Comparison of ENCODE assay signal across 9 mouse cellular contexts in genomic region chr11:90363406-90363805, GRCm38 (mm10). TPM values are rescaled to one million over a fixed set of nuclear protein-coding genes. Genes with fewer than 3 reads are reported as not detected.
DNase-seq lines count a peak whose midpoint lies in the region; ATAC-seq and TF ChIP-seq lines count a peak whose summit lies in the region.
"Had no signal": no experiment of that assay in that cellular context is flagged by ENCODE, and none has a peak within 500 bp of the region (broad histone marks: within the 10 kb centered on the region; RNA-seq: fewer than 3 reads in every experiment).

No protein-coding gene starts in this region.

- no peaks in the 10 kb centered on the region for H3K79me2 ChIP-seq in CH12.LX (replicated peaks; ENCODE audit: control insufficient read depth, extremely low read depth, insufficient read depth, poor library complexity, severe bottlenecking)

- no peaks in the 10 kb centered on the region for H3K9me3 ChIP-seq in hindbrain, postnatal 0 days (ENCODE audit: low read length)
- no peaks in the 10 kb centered on the region for H3K9me3 ChIP-seq in hindbrain, embryonic 12.5 days (replicated peaks)
- no peaks in the 10 kb centered on the region for H3K9me3 ChIP-seq in CH12.LX (replicated peaks; ENCODE audit: low read length)
- no peaks in the 10 kb centered on the region for H3K9me3 ChIP-seq in intestine, embryonic 16.5 days (ENCODE audit: control insufficient read depth, low read length)

- no peak overlapping the region for H3K9ac ChIP-seq in hindbrain, postnatal 0 days (replicated peaks; ENCODE audit: low read length)
- no peak overlapping the region for H3K9ac ChIP-seq in hindbrain, embryonic 12.5 days
- H3K9ac ChIP-seq in CH12.LX (ENCODE audit: insufficient read depth, low read depth) = no peak overlapping the region
- H3K9ac ChIP-seq in intestine, embryonic 16.5 days (ENCODE audit: low read depth, low read length) = no peak overlapping the region

- no peak overlapping the region for H3K4me2 ChIP-seq in hindbrain, postnatal 0 days (ENCODE audit: low read depth, low read length)
- H3K4me2 ChIP-seq in hindbrain, embryonic 12.5 days (replicated peaks) = no peak overlapping the region
- no peak overlapping the region for H3K4me2 ChIP-seq in CH12.LX (ENCODE audit: insufficient read depth, low read depth, poor library complexity, severe bottlenecking)
- no peak overlapping the region for H3K4me2 ChIP-seq in intestine, embryonic 16.5 days (ENCODE audit: low read depth, low read length)

- TF ChIP-seq CTCF in hindbrain, postnatal 0 days (IDR thresholded peaks at IDR 0.05; ENCODE audit: low read depth) = peak; percentile 75
- peak; percentile 79 to 80 for TF ChIP-seq CTCF in CH12.LX (conservative IDR thresholded peaks at IDR 0.05 in 1 of 2, IDR thresholded peaks at IDR 0.05 in 1 of 2; ENCODE audit: low read depth in 2 of 2, low read length in 2 of 2)

- DNase-seq in hindbrain, postnatal 0 days (ENCODE audit: low spot score) = peak; percentile 57
- DNase-seq in CH12.LX (ENCODE audit: extremely low read depth) = peak; percentile 58
- DNase-seq in R1 (ENCODE audit: low read depth, low spot score) = peak; percentile 31
- peak; percentile 80 for DNase-seq in kidney, adult 9 months
- no peak for DNase-seq in left cerebral cortex, adult 11 months (ENCODE audit: low spot score)

- peak; percentile 65 for TF ChIP-seq RAD21 in CH12.LX (IDR thresholded peaks at IDR 0.05; ENCODE audit: low read depth, low read length)

- in situ Hi-C loops in CH12.LX (cut with MboI; ENCODE audit: low pct_ligation_motif_present, low pct_unique_long_range_greater_than_20kb, low sequenced_read_pairs) = no loop called here

- no peaks in the 10 kb centered on the region for H3K4me1 ChIP-seq in hindbrain, postnatal 0 days (ENCODE audit: insufficient read depth, low read length)
- H3K4me1 ChIP-seq in hindbrain, embryonic 12.5 days = peaks cover 8% of the 10 kb centered on the region; the same call in 1 of the 2 replicates
- no peaks in the 10 kb centered on the region for H3K4me1 ChIP-seq in CH12.LX (ENCODE audit: control insufficient read depth in 1 of 2, insufficient read depth in 2 of 2)
- H3K4me1 ChIP-seq in intestine, embryonic 16.5 days (ENCODE audit: control insufficient read depth, insufficient read depth, low read length) = peaks cover 15% of the 10 kb centered on the region

- no peak overlapping the region for H3K27ac ChIP-seq in hindbrain, postnatal 0 days
- no peak overlapping the region for H3K27ac ChIP-seq in hindbrain, embryonic 12.5 days
- H3K27ac ChIP-seq in CH12.LX (ENCODE audit: insufficient read depth, low read depth) = no peak overlapping the region
- no peak overlapping the region for H3K27ac ChIP-seq in intestine, embryonic 16.5 days (ENCODE audit: low read length)

- TF ChIP-seq EP300 in CH12.LX (IDR thresholded peaks at IDR 0.05; ENCODE audit: low read length) = no peak

- H3K36me3 ChIP-seq in hindbrain, postnatal 0 days (ENCODE audit: insufficient read depth, low read length) = no peaks in the 10 kb centered on the region
- H3K36me3 ChIP-seq in hindbrain, embryonic 12.5 days = no peaks in the 10 kb centered on the region
- no peaks in the 10 kb centered on the region for H3K36me3 ChIP-seq in CH12.LX (replicated peaks in 1 of 2; ENCODE audit: control insufficient read depth in 1 of 2, insufficient read depth in 1 of 2, low read length in 1 of 2)
- no peaks in the 10 kb centered on the region for H3K36me3 ChIP-seq in intestine, embryonic 16.5 days (ENCODE audit: control insufficient read depth, insufficient read depth, low read length)

- no peaks in the 10 kb centered on the region for H3K27me3 ChIP-seq in hindbrain, postnatal 0 days (ENCODE audit: insufficient read depth, low read length)
- H3K27me3 ChIP-seq in hindbrain, embryonic 12.5 days = no peaks in the 10 kb centered on the region
- no peaks in the 10 kb centered on the region for H3K27me3 ChIP-seq in CH12.LX (replicated peaks)
- H3K27me3 ChIP-seq in intestine, embryonic 16.5 days (replicated peaks; ENCODE audit: control insufficient read depth, insufficient read depth, low read length) = no peaks in the 10 kb centered on the region

- no peak overlapping the region for H3K4me3 ChIP-seq in hindbrain, postnatal 0 days (ENCODE audit: low read length)
- no peak overlapping the region for H3K4me3 ChIP-seq in hindbrain, embryonic 12.5 days
- H3K4me3 ChIP-seq in CH12.LX (replicated peaks in 1 of 3; ENCODE audit: low read depth in 2 of 3, low read length in 2 of 3, poor library complexity in 1 of 3) = no peak overlapping the region
- H3K4me3 ChIP-seq in intestine, embryonic 16.5 days (ENCODE audit: low read length) = no peak overlapping the region
- H3K4me3 ChIP-seq: erythroblast, embryonic 14.5 days had no signal

- 45% methylated on average over 3 of the region's 3 CpGs for WGBS in hindbrain, postnatal 0 days
- WGBS in hindbrain, embryonic 12.5 days = 49% methylated on average over 3 of the region's 3 CpGs
- 45% methylated on average over 3 of the region's 3 CpGs for WGBS in intestine, embryonic 16.5 days

- dilution Hi-C loops in CH12.LX (cut with MboI; ENCODE audit: extremely low pct_ligation_motif_present, extremely low pct_unique_long_range_greater_than_20kb, low sequenced_read_pairs) = no loop called here

- TF ChIP-seq POLR2A in CH12.LX (IDR thresholded peaks at IDR 0.05; ENCODE audit: low read depth, low read length) = no peak

- ATAC-seq in hindbrain, postnatal 0 days = no peak
- no peak for ATAC-seq in hindbrain, embryonic 12.5 days (ENCODE audit: low FRiP score)
- ATAC-seq in megakaryocyte, adult 5-6 weeks (ENCODE audit: poor library complexity, severe bottlenecking) = peak; percentile 41; the same call in 1 of the 2 replicates
- ATAC-seq in intestine, embryonic 16.5 days = no peak

TF ChIP-seq in CH12.LX, 34 proteins besides CTCF, POLR2A, EP300 and RAD21:
- 0 out of 2 replicates have a peak, but pooled peaks have one; percentile 50 for TF ChIP-seq NELFE (IDR thresholded peaks at IDR 0.05; ENCODE audit: low read depth, low read length)
- TF ChIP-seq MYC (IDR thresholded peaks at IDR 0.05; ENCODE audit: low read depth, low read length) = 0 out of 2 replicates have a peak, but pooled peaks have one; percentile 25
- TF ChIP-seq SMC3 (IDR thresholded peaks at IDR 0.05; ENCODE audit: low read depth, low read length) = peak; percentile 80
- no peak for TF ChIP-seq TCF12 (IDR thresholded peaks at IDR 0.05; ENCODE audit: low read depth, low read length)
- no peak for TF ChIP-seq SIN3A (IDR thresholded peaks at IDR 0.05; ENCODE audit: low read length)

RNA-seq across cellular contexts. Expression of gene Hlf, which starts 27.3 kb away (rescaled TPM):
- 4.6 and 10.4 TPM in 2 replicates for total RNA-seq in hindbrain, postnatal 0 days (2014; rRNA removed)
- 9.6 and 10.2 TPM in 2 replicates for polyA plus RNA-seq in hindbrain, postnatal 0 days (2015; fragmentation: Nextera tagmentation; extraction: Ambion mirVana)
- polyA plus RNA-seq in hindbrain, embryonic 12.5 days (2016; fragmentation: Nextera tagmentation; extraction: Ambion mirVana) = 3.2 and 4.9 TPM in 2 replicates
- total RNA-seq in CH12.LX (2012; rRNA removed) (0.04 TPM in 1 of 2 replicates, not detected in the other), CH12.LX (2014; rRNA removed) (0.05 and 0.08 TPM in 2 replicates)
- polyA plus RNA-seq in CH12.LX (2012; ENCODE audit: insufficient read length, low read depth) = 0.22 and 0.36 TPM in 2 replicates
- 0.22 and 0.73 TPM in 2 replicates for total RNA-seq in megakaryocyte, adult 5-6 weeks (2015)
- total RNA-seq in megakaryocyte, adult 5-6 weeks (2017) = 0.07 and 0.37 TPM in 2 replicates
- polyA plus RNA-seq in intestine, embryonic 16.5 days (2015; fragmentation: Nextera tagmentation; extraction: Ambion mirVana) = 0.79 and 2.1 TPM in 2 replicates
